Mouse (Mus musculus) heart, adult 18-20 months (tissue): ENCODE results near the gene Gla. TPM values are rescaled to one million over a fixed set of nuclear protein-coding genes. Genes with fewer than 3 reads are reported as not detected.
"Not testable (repeated sequence)": the region's sequence is repeated elsewhere in the genome, so short reads cannot be mapped to it uniquely, and the experiment has no call there.

Experiments
- DNase-seq, 2 experiments: peaks; one replicate each; pipeline ENCODE4 v3.0.0; 2021 to 2022; ENCODE audit warnings: mixed read lengths in 1 of 2
- total RNA-seq, 2 experiments: library from RNA; stranded (reverse); gene quantifications; 2 replicates each; pipeline ENCODE4 v1.2.3; 2021

Gla gene
- total RNA-seq, 2 experiments from 2014 or later, result 1.6 to 2.0 TPM

- no peak for DNase-seq
Measured at GRCm38 (mm10) chrX:134588997-134589396, 11.9 kb downstream of the Gla start.

DNA sequence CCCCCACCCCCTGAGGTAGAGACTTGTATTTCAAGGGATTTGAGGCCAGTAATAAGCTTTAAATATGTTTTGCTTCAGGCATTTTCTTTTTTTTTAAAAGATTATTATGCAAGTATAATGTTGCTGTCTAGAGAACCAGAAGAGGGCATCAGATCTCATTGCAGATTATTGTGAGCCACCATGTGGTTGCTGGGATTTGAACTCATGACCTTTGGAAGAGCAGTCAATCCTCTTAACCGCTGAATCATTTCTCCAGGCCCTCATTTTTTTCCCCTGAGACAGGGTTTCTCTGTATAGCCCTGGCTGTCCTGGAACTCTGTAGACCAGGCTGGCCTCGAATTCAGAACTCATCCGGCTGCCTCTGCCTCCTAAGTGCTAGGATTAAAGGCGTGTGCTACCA lies 12.7 kb downstream of the Gla start:
- no peak for DNase-seq

- no peak for DNase-seq
Measured at GRCm38 (mm10) chrX:134586447-134586846, 14.5 kb downstream of the Gla start.

GRCm38 (mm10) chrX:134585103-134586002 lies 15.6 kb downstream of the Gla start, which contains the start of gene Rpl36a:
TSS of gene Rpl36a (plus strand) at chrX:134585654.
- DNase-seq, result peak; percentile 92

DNA sequence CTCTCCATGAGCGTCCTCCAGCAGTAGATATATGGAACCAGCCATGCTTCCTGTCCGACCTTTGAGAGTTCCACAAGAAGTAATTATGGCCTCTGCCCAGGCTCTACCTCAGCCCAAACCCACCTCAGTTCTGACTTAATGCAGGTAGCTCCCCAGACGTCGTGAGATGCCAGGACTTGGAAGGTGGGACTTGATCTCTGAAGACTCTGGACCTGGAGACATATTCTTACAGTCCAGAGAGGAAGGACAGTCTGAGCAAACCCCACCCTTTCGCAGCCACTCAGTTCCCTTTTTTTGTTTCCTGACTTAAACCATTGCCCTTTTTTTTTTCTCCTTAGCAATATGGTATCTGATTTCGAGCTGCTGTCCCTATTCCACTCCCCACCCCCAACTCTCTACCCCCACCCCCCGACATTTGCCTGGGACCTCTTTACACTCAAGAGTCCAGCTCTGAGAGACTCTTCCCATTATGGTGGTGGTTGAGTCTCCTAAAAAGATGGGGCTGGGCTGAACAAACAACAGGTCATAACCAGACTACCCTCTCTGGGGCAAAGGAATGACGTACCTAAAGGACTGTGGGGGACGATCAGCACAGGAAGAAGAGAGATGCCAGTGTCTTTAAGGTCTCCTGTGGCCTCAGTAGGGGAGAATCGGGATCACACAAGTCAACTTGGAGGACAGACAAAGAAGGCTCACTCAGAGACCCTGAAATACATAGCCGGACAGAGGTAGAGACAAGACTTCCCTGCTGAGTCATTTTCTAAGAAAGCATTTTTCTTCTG lies 17.8 kb downstream of the Gla start, which contains the start of gene Btk:
TSS of gene Btk (minus strand) at position 683 of the 782 bp plus-strand sequence.
- peak in 1 of 2 experiments; percentile 23 for DNase-seq

- no peak for DNase-seq
Measured at GRCm38 (mm10) chrX:134582270-134582669, 18.7 kb downstream of the Gla start.

- DNase-seq, result no peak
Measured at GRCm38 (mm10) chrX:134580528-134581305, 20.2 kb downstream of the Gla start.

DNA sequence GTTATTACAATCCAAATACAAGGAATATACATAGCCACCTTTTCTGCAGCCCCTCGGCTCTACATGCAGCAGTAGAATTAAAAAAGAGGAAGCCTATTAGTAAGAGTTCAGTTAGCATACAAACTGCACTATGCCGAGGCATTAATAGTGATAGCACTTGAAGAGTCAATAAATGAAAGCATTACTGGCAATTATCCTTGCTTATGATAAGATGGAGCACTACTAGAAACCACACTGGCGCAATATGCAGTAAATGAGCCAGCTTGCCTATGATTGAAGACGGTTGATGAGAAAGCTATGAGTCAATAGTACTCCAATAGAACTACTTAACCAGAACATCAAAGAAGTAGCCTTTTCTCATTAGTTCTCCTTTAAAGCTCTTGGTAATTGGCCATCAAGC lies 23.0 kb downstream of the Gla start:
- DNase-seq, result no peak

DNA sequence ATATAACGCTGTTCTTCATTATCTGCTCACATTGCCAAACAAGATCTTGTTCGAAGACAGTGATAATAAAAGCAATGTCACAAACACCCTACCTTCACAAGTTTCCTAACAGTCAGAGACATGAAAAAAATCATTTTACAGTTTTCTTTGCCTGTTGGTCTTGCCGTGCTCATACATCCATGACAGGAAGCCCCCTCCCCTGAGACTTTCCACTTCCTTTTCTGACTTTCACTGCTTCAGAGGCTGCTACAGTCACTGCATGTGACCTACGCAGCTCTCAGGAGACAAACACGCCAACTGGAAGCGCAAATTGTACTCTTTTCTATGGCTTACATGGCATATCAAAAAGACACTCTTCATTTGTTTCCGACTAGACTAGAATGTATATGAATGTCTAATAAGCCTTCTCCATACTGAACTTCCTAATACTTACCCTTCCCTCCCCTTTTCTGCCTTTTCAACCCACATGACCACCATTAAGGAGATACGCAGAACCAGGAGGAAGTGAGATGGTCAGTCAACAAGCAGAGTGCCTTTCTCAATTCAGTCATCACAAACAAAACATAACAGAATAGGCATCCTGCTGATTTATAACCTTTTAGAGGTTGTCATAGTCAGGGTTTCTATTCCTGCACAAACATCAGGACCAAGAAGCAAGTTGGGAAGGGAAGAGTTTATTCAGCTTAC lies 34.2 kb downstream of the Gla start:
- DNase-seq, result peak in 1 of 2 experiments; percentile 7

DNA sequence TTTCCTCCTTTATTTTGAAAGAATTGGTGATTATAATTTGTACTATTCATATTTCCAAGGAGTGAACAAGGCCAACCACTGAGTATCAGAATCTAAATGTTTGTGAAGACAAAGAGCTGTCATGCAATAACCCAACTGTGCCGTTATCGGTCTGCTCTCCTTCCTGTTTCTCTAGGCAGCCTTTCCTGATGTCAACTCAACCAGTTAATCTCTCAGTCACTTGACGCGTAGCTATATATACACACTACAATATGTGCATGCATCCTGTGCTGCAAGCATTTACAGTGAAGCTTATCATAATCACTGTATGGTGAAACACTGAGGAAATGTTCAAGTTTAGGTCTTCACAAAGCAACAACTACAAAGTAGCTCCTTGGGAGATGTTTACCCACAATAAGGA lies 36.6 kb downstream of the Gla start:
- no peak for DNase-seq

DNA sequence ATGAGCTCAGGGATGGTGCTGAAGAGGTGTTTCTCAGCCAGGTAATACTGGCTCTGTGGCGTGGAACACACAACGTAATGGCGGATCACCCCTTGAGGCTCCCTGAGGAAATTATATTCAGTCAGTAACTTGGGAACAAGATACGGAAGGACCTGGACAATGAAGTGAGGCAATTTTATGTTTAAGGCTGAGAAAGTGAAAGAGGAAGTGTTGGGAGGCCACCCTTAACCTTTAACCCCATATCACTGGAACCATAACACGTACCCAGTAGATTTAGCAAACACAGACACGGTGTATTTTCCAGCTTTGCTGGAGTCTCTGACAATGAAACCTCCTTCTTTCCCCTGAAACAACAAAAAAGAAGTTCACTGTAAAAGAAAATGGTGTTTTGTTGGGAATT lies 46.5 kb downstream of the Gla start:
- no peak for DNase-seq

- DNase-seq, result no peak
Measured at GRCm38 (mm10) chrX:134553326-134553725, 47.6 kb downstream of the Gla start.

GRCm38 (mm10) chrX:134550903-134551302 lies 50.0 kb downstream of the Gla start:
- peak; percentile 7 to 65 for DNase-seq

DNA sequence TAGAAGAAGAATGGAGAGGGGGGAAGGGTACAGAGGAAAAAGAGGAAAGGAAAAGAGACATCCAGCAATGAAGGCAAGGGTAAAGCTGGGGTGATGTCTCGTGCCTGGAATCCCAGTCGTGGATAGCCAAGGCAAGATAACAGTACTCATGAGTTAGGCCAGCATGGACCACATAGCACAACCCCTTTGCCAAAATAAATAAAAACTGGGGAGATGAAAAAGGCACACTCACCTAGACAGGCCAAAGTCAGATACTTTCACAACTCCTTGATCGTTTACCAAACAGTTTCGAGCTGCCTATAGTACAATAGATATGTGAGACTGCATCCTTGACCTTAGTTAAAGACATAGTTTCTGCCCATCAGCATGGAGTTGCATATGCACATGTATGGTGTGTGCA lies 53.6 kb downstream of the Gla start:
- no peak for DNase-seq

- no peak for DNase-seq
Measured at GRCm38 (mm10) chrX:134541955-134542308, 59.0 kb downstream of the Gla start.

- peak; percentile 63 to 76 for DNase-seq
Measured at GRCm38 (mm10) chrX:134541145-134541954, 59.6 kb downstream of the Gla start, which contains the start of gene Timm8a1. TSS of gene Timm8a1 (minus strand) at chrX:134541865.

DNA sequence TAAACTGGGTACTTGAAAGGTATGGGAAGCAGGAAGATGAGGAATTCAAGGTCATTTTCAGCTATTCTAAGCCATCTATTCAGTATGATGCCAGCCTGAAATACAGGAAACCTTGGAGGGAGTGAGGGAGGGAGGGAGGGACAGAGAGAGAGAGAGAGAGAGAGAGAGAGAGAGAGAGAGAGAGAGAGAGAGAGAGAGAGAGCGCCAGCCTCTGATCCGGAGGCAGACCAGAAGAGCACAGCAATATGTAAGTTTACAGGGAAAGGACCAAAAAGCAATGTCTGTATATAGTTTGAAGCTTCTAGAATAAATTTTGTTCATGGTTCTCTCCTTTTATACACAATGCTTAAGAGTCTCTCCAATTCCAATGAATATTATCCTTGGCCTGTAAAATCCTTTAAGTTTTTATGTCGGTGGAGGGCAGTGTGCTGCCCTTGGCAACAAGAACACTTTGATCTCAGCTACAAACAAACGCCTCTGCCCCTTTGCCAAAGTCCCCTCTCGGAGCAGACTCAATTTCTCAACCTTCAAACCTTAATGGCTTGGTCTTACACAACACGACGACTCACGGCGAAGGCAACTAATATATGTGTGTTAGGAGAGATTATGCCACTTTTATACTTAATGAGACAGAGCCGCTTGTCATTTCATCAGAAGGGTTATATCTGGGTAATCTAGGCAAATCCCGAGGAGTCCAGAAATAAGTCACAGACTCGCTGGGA lies 60.4 kb downstream of the Gla start:
- no peak for DNase-seq

DNA sequence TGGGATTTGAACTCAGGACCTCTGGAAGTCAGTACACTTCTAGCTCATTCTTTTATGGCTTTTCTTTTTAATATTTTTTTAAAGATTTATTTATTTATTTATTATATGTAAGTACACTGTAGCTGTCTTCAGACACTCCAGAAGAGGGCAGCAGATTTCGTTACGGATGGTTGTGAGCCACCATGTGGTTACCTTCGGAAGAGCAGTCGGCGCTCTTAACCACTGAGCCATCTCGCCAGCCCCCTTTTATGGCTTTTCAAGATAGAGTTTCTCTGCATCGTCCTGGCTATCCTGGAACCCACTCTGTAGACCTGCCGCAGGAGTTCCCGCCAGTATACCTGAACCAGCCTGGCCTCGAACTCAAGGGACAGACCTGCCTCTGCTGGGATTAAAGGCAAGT lies 61.1 kb downstream of the Gla start:
- DNase-seq, result not testable (repeated sequence)
